Mouse (Mus musculus) Patski (cell line): ENCODE measurements at regions not wholly inside any gene's neighbourhood (a gene's known extent, or its start where the extent isn't known, plus 50 kb on each side); places are given as distances from the start of the nearest gene placed in this dataset.
"Not testable (repeated sequence)": the region's sequence is repeated elsewhere in the genome, so short reads cannot be mapped to it uniquely, and the experiment has no call there.

Experiments used
- ATAC-seq: fragments of 100-300 bp; one replicate; pipeline ENCODE4 v1.8.0; 2021
- CTCF ChIA-PET: fragments of 350-600 bp; sonication (Branson Sonifier 250); formaldehyde crosslinking; loops from one replicate; lab custom pipeline; 2022; ENCODE audit warnings: inconsistent platforms; lab: Charles Lee
- POLR2A ChIA-PET: fragments of 350-600 bp; sonication (Branson Sonifier 250); formaldehyde crosslinking; loops from one replicate; lab custom pipeline; 2022; ENCODE audit warnings: antibody characterized with exemption, inconsistent platforms; lab: Charles Lee
- DNase-seq: peaks from one replicate; pipeline ENCODE4 v3.0.0-alpha.2; 2011; ENCODE audit warnings: low read depth, low spot score
- H3K27me3 ChIP-seq: fragments of 371-371 bp; one replicate; pipeline ENCODE4 v1.5.1; 2021
- CTCF ChIP-seq: fragments of 100-300 bp; IDR thresholded peaks from one replicate; pipeline ENCODE4 v1.5.1; 2021
- in situ Hi-C: fragments of 300-500 bp; cut with MboI; formaldehyde crosslinking; loops from 3 replicates; pipeline ENCODE4 v1.11.1; 2018; ENCODE audit warnings: low pct_unique_long_range_greater_than_20kb, mixed read lengths

DNA sequence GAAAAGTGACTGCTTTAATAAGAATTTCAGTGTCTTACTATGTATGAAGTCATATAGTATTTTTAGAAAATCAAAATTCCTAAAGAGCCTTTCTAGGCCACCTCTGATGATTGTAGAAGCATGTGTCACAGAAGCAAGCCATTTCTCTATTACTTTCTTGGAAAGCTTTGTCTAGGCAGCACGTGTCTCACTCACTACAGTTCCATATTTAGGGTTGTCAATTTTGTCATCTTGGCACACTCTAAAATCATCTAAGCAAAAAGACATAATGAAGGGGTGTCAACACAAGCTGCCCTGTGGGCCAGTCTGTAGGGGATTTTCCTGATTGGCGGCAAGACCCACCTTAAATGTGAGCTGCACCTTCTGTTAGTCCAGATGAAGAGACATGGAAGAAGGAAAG is 723.1 kb upstream of the Brinp1 start:
- in situ Hi-C loops, result no loop called here
- DNase-seq (no peak), ATAC-seq (no peak)
- H3K27me3 ChIP-seq, result no peaks in the 10 kb centered on the region
- CTCF ChIA-PET, result no interaction called here
- POLR2A ChIA-PET, result no interaction called here
- no peak for TF ChIP-seq CTCF

DNA sequence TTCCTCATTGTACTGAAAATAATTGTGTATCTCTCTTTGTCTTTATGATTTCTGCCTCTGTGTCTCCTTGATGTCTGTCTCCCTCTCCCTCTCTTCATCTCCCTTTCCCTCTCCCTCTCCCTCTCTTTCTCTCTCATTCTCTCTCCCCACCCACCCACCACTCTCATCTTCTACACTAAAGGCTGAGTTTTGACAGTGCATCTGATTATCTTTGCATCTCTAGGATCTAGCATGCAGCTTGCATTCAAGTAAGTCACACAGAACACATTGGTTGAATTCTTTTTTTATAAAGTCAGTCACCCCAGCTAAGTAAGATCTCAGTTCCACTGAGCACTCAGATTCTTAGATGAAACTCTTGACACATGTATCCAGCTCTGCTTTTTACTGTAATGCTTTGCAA is 719.3 kb upstream of the Brinp1 start:
- POLR2A ChIA-PET, result no interaction called here
- DNase-seq (no peak), ATAC-seq (no peak)
- CTCF ChIA-PET, result no interaction called here
- TF ChIP-seq CTCF, result no peak
- no peaks in the 10 kb centered on the region for H3K27me3 ChIP-seq
- in situ Hi-C loops, result no loop called here

- CTCF ChIA-PET, result no interaction called here
- ATAC-seq, result no peak
- POLR2A ChIA-PET, result no interaction called here
- DNase-seq, result no peak
- no peak for TF ChIP-seq CTCF
- in situ Hi-C loops, result no loop called here
- H3K27me3 ChIP-seq, result no peaks in the 10 kb centered on the region
Measured at GRCm38 (mm10) chr4:69628908-69629307, 674.7 kb upstream of the Brinp1 start.

- POLR2A ChIA-PET, H3K27me3 ChIP-seq, ATAC-seq, in situ Hi-C loops, CTCF ChIA-PET, DNase-seq: not testable (repeated sequence)
Measured at GRCm38 (mm10) chr4:69626426-69626825, 672.2 kb upstream of the Brinp1 start.

GRCm38 (mm10) chr4:69625831-69626230 is 671.6 kb upstream of the Brinp1 start:
- CTCF ChIA-PET, result no interaction called here
- TF ChIP-seq CTCF, result no peak
- H3K27me3 ChIP-seq, result no peaks in the 10 kb centered on the region
- in situ Hi-C loops, result no loop called here
- ATAC-seq (no peak), DNase-seq (no peak)
- POLR2A ChIA-PET, result no interaction called here

- ChIA-PET CTCF (no interaction called here), POLR2A (no interaction called here)
- ATAC-seq (no peak), DNase-seq (no peak)
- H3K27me3 ChIP-seq, result no peaks in the 10 kb centered on the region
- no peak for TF ChIP-seq CTCF
- in situ Hi-C loops, result no loop called here
Measured at GRCm38 (mm10) chr4:69621058-69621609, 666.9 kb upstream of the Brinp1 start.

GRCm38 (mm10) chr4:69618161-69618730 is 664.0 kb upstream of the Brinp1 start:
- in situ Hi-C loops, result no loop called here
- CTCF ChIA-PET, result no interaction called here
- no peak for TF ChIP-seq CTCF
- no peaks in the 10 kb centered on the region for H3K27me3 ChIP-seq
- ATAC-seq (no peak), DNase-seq (no peak)
- POLR2A ChIA-PET, result no interaction called here

- ATAC-seq, result no peak
- TF ChIP-seq CTCF, result no peak
- no peaks in the 10 kb centered on the region for H3K27me3 ChIP-seq
- in situ Hi-C loops, result no loop called here
- ChIA-PET POLR2A (no interaction called here), CTCF (no interaction called here)
- DNase-seq, result no peak
Measured at GRCm38 (mm10) chr4:69614901-69615300, 660.7 kb upstream of the Brinp1 start.

DNA sequence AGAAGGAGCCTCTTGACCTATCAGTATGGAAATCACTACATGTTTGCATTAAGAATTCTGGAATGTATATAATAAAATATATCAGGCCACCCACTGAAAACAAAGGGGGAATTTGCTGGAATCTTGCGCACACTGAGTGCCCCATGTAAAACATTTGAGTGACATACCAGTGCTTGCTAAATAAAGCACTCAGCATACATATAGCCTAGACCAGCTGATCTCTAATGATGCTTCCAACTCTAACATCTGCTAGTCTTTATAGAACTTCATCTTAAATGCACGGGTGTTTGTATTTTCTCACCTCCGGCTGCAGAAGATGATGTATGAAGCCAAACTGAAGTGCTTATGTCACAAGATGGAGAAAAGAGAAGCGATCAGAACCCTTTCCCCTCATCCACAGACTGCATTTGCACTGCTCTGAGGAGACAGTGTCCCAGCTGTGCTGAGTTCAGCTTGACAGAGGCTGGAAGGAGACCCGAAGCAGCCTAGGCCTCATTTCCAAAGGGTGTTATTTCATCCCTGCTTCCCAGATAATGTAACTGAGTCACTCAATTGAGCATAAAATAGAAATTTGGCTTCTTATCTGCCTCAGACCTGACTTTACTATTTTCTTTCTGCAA is 657.6 kb upstream of the Brinp1 start:
- in situ Hi-C loops, result no loop called here
- H3K27me3 ChIP-seq, result no peaks in the 10 kb centered on the region
- ATAC-seq, result no peak
- no peak for TF ChIP-seq CTCF
- ChIA-PET POLR2A (no interaction called here), CTCF (no interaction called here)
- no peak for DNase-seq

DNA sequence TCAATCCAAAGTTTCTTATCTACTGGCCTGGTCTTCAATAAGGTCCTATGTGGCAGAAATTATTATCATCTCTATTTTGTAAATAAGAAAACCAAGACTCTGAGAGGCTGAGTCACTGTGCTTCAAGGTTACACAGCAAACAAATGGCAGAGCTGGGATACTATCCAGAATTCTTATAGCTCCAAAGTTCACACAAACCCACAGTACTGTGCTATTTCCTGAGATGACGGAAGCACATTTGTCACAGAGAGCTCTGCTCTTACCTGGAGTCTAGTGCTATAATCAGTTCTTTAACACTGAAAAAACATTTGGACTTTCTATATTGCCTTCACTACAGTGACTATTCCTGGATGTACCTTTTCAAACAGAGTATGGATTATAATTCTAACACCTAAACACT is 654.7 kb upstream of the Brinp1 start:
- in situ Hi-C loops, result no loop called here
- TF ChIP-seq CTCF, result no peak
- ChIA-PET CTCF (no interaction called here), POLR2A (no interaction called here)
- DNase-seq, result no peak
- ATAC-seq, result no peak
- H3K27me3 ChIP-seq, result no peaks in the 10 kb centered on the region

GRCm38 (mm10) chr4:69596992-69597541 is 642.9 kb upstream of the Brinp1 start:
- no peaks in the 10 kb centered on the region for H3K27me3 ChIP-seq
- no peak for DNase-seq
- no peak for ATAC-seq
- ChIA-PET POLR2A (no interaction called here), CTCF (interaction anchor here (0.6 to 1.3 kb wide), 2 partner anchors 10 to 12 kb away, joined by 3 to 4 read pairs; no protein-coding TSS in a partner anchor)
- in situ Hi-C loops, result no loop called here
- no peak for TF ChIP-seq CTCF
